Mouse (Mus musculus): ENCODE results near the gene Scnm1.

DNA sequence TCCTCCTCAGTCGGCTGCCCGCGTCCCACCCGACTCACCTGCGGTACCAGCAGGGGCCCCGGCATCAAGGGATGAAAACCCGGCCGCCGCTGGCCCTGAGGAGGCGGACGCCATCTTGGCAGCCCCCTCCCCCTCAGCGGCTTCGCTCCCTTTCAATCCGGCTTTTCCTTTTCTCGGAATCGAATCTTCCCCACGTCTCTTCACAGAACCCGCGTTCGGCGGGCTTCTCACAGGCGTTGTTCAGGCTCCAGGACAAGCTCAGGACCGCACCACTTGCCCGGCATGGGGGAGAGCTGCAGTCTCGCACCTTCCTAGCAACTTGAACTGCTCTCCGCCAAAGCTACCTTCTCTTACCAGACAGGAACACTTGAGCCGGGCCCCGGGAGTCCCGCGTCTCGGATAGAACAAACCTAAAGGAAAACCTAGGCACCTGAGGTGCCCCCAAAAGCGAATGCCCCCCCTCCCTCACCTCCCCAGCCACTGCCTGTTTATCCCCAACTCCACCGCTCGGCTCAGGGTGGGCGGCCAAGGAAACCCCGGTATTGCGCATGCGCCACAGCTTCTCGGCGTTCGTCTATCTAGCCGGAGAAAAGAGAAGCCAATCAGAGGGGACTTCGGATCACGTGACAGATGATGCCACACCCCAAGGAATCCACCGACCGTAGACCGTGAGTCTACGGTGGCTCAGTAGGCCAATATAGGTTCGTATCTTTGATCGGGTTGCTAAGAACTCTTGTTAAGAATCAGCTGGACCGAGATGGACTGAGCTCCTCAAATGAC is 27.3 kb downstream of the Scnm1 start, which contains the start of gene Pip5k1a:
- TF ChIP-seq FLI1 (IDR thresholded peaks at IDR 0.05; ENCODE audit: low read length) (no peak), GATA1 (IDR thresholded peaks at IDR 0.05; ENCODE audit: borderline replicate concordance, low read length) (no peak)

All from megakaryocyte, embryonic 14.5 days (primary cell).